Mouse (Mus musculus): ENCODE data around the gene Npff. TPM values are rescaled to one million over a fixed set of nuclear protein-coding genes. Genes with fewer than 3 reads are reported as not detected.

The Npff gene
- 1 to 10 TPM; 1.1 to 6.1 (median 3.2) TPM for polyA plus RNA-seq (2017; shearing (Covaris generic))

GRCm38 (mm10) chr15:102524892-102525485 is at the start of gene Npff:
Gene Npff, minus strand, starts transcription at chr15:102524942.
- peak; percentile 85 for ATAC-seq

- ATAC-seq = no peak
These were observed 47.3 kb upstream of the Npff start for GRCm38 (mm10) chr15:102572081-102572480.

- no peak for ATAC-seq
These were observed 43.1 kb upstream of the Npff start for GRCm38 (mm10) chr15:102567849-102568248.

GRCm38 (mm10) chr15:102563681-102564080 is 38.9 kb upstream of the Npff start:
- ATAC-seq = no peak

GRCm38 (mm10) chr15:102563061-102563460 is 38.3 kb upstream of the Npff start:
- no peak for ATAC-seq

- no peak for ATAC-seq
These were observed 37.7 kb upstream of the Npff start for GRCm38 (mm10) chr15:102562491-102562890.

GRCm38 (mm10) chr15:102557580-102557979 is 32.8 kb upstream of the Npff start:
- ATAC-seq = no peak

- no peak for ATAC-seq
These were observed 30.8 kb upstream of the Npff start for GRCm38 (mm10) chr15:102555581-102555980.

- ATAC-seq = no peak
These were observed 27.9 kb upstream of the Npff start for GRCm38 (mm10) chr15:102552599-102552998.

GRCm38 (mm10) chr15:102547478-102547877 is 22.7 kb upstream of the Npff start:
- no peak for ATAC-seq

- ATAC-seq = no peak
These were observed 22.1 kb upstream of the Npff start for GRCm38 (mm10) chr15:102546677-102547427.

- no peak for ATAC-seq
These were observed 21.5 kb upstream of the Npff start for GRCm38 (mm10) chr15:102546246-102546645.

- no peak for ATAC-seq
These were observed 20.1 kb upstream of the Npff start for GRCm38 (mm10) chr15:102544801-102545200.

GRCm38 (mm10) chr15:102533926-102534325 is 9.2 kb upstream of the Npff start:
- ATAC-seq = no peak

- ATAC-seq = no peak
These were observed 7.6 kb upstream of the Npff start for GRCm38 (mm10) chr15:102532106-102532900.

- ATAC-seq = no peak
These were observed 6.8 kb upstream of the Npff start for GRCm38 (mm10) chr15:102531586-102531985.

- ATAC-seq = no peak
These were observed 5.8 kb upstream of the Npff start for GRCm38 (mm10) chr15:102530566-102530965.

- no peak for ATAC-seq
These were observed 3.7 kb upstream of the Npff start for GRCm38 (mm10) chr15:102528396-102528795.

- no peak for ATAC-seq
These were observed 3.2 kb upstream of the Npff start for GRCm38 (mm10) chr15:102527936-102528335.

- no peak for ATAC-seq
These were observed 1.6 kb upstream of the Npff start for GRCm38 (mm10) chr15:102526111-102527002.

- ATAC-seq = no peak
These were observed 3.3 kb downstream of the Npff start for GRCm38 (mm10) chr15:102521480-102521879.

- ATAC-seq = no peak
These were observed 4.3 kb downstream of the Npff start for GRCm38 (mm10) chr15:102520416-102520815.
